Mouse (Mus musculus): ENCODE results near the gene Iqcc. TPM values are rescaled to one million over a fixed set of nuclear protein-coding genes. Genes with fewer than 3 reads are reported as not detected.

Iqcc gene
- polyA plus RNA-seq (2012; rRNA removed): 37.1 and 40.6 TPM in 2 replicates

DNA sequence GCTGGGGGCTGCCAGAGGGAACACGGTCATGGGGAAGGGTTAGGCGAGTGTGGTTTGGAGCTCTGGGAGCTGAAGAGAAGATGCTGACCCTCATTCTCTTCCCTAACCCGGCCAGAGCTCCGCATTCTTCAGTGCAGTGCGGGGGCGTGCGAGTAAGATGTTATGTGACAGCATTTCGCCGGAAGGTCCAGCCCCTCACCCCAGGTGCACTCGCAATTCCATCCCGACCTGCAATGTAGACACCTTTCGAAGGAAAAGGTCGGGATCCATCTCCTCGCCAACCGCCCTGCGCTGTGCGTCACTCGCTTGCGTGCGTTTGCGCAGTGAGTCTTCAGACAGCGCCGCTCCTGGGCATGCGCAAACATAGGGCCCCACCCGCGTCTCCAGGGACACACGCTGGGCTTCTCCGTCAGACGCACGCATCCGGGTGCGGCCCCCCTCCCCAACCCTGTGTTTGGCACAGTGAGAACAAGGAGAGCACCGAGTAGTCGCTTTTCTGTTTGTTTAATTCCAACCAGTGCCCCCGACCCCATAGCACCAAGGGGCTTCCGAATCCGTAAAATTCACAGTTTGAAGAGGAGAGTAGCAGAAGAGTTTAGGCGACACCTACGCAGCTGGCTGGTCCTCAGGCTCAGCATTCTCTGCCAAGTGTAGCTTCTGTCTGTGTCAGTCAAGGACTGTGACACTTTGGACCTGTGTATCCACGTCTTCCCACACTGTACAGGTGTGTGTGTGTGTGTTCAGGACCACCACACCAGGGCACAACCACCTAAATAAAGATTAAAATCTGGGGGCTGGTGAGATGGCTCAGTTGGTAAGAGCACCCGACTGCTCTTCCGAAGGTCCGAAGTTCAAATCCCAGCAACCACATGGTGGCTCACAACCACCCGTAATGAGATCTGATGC is at the start of gene Iqcc:
TSS of gene Iqcc (minus strand) at position 314 of the 906 bp plus-strand sequence.
- WGBS: 2% methylated on average over 44 of the region's 44 CpGs
- Histone ChIP-seq H3K4me1 (ENCODE audit: control insufficient read depth, insufficient read depth, low read length) (peaks cover 12% of the 10 kb centered on the region), H3K27ac (ENCODE audit: insufficient read depth, low read length) (peak within 1 kb of the TSS; percentile 90), H3K27me3 (ENCODE audit: control insufficient read depth, insufficient read depth, low read length) (no peaks in the 10 kb centered on the region), H3K4me3 (replicated peaks; ENCODE audit: insufficient read depth, low read depth, low read length) (peak within 1 kb of the TSS; percentile 62)
- TF ChIP-seq POLR2A (IDR thresholded peaks at IDR 0.05; ENCODE audit: borderline replicate concordance, insufficient read depth, low read length): peak; percentile 97
- no peak; the same call in 1 of the 2 replicates for TF ChIP-seq CTCF (IDR thresholded peaks at IDR 0.05; ENCODE audit: borderline replicate concordance, insufficient read depth, low read depth, low read length)
- DNase-seq: peak; percentile 96 to 97

DNA sequence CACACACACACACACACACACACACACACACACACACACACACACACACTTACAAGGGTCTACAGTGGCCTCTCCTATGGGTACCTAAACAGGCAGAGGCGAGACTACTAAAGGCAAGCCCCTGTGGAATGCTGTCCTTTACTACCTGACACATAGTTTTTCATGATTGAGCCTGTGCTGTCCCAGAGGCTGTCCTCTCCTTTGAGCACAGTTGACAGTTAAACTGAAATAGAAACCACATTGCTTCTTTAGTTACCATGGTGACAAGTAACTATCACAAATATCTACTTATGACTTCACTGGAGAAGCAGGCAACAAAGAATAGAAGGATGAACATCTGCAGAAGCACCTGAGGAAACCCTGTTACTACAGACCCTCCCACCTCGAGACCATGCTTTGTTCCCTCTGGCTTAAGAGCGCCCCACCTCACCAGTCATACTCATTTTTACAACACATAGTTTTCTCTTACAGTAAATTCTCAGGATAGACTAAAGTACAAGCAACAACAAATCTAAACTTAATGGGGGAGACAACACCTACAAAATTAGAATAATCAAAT is 43.4 kb upstream of the Iqcc start:
- TF ChIP-seq CTCF (IDR thresholded peaks at IDR 0.05; ENCODE audit: borderline replicate concordance, insufficient read depth, low read depth, low read length) (no peak), POLR2A (IDR thresholded peaks at IDR 0.05; ENCODE audit: borderline replicate concordance, insufficient read depth, low read length) (no peak)
- no peak overlapping the region for H3K27ac ChIP-seq (ENCODE audit: insufficient read depth, low read length)
- no peak for DNase-seq
- WGBS: 88% methylated on average over 3 of the region's 3 CpGs
- H3K27me3 ChIP-seq (ENCODE audit: control insufficient read depth, insufficient read depth, low read length): no peaks in the 10 kb centered on the region
- peaks cover 7% of the 10 kb centered on the region; the same call in 1 of the 2 replicates for H3K4me1 ChIP-seq (ENCODE audit: control insufficient read depth, insufficient read depth, low read length)
- H3K4me3 ChIP-seq (replicated peaks; ENCODE audit: insufficient read depth, low read depth, low read length): no peak overlapping the region

DNA sequence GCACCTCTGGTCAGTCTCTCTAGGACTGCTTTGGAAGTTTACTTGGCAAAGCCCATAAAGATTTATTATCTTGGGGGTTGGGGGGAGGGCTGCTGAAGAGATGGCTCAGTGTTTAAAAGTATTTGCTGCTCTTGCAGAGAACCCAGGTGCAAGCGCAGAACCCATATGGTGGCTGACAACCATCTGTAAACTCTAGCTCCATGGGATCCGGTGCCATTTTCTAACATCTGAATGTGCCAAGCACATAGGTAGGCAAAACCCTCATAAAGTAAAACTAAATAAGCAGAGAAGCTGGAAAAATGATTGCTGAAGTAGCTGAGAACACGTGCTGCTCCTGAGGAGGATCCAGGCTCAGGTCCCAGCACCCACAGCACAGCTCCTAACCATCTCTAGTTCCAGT is 42.7 kb upstream of the Iqcc start:
- Histone ChIP-seq H3K4me3 (replicated peaks; ENCODE audit: insufficient read depth, low read depth, low read length) (no peak overlapping the region), H3K27me3 (ENCODE audit: control insufficient read depth, insufficient read depth, low read length) (no peaks in the 10 kb centered on the region), H3K27ac (ENCODE audit: insufficient read depth, low read length) (no peak overlapping the region), H3K4me1 (ENCODE audit: control insufficient read depth, insufficient read depth, low read length) (peaks cover 7% of the 10 kb centered on the region; the same call in 1 of the 2 replicates)
- WGBS: 70% methylated on average over 3 of the region's 3 CpGs
- TF ChIP-seq POLR2A (IDR thresholded peaks at IDR 0.05; ENCODE audit: borderline replicate concordance, insufficient read depth, low read length) (no peak), CTCF (IDR thresholded peaks at IDR 0.05; ENCODE audit: borderline replicate concordance, insufficient read depth, low read depth, low read length) (no peak)
- no peak for DNase-seq

DNA sequence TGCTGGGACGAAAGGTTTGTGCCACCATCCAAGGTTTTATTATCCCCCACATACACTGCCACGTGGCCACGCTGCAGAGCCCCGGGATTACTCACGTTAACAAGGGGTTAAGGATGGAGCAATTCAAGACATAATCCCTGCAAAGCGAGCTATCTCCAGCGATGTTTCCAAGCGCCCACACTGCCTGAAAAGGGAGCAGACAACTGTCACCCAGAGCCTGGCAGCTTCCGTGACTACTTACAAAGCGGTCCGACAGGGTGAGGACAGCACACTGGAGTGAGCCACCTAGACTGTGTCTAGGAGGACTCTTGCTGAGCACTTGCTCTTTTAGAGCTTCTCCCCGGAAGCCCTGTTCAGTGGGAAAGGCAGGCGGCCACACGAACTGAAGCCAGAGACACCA is 35.9 kb upstream of the Iqcc start:
- Histone ChIP-seq H3K27me3 (ENCODE audit: control insufficient read depth, insufficient read depth, low read length) (no peaks in the 10 kb centered on the region), H3K27ac (ENCODE audit: insufficient read depth, low read length) (no peak overlapping the region), H3K4me3 (replicated peaks; ENCODE audit: insufficient read depth, low read depth, low read length) (no peak overlapping the region), H3K4me1 (ENCODE audit: control insufficient read depth, insufficient read depth, low read length) (0 out of 2 replicates have a peak, but pooled peaks cover 1% of the 10 kb centered on the region)
- TF ChIP-seq CTCF (IDR thresholded peaks at IDR 0.05; ENCODE audit: borderline replicate concordance, insufficient read depth, low read depth, low read length) (no peak), POLR2A (IDR thresholded peaks at IDR 0.05; ENCODE audit: borderline replicate concordance, insufficient read depth, low read length) (no peak)
- 89% methylated on average over 14 of the region's 14 CpGs for WGBS
- DNase-seq: no peak

DNA sequence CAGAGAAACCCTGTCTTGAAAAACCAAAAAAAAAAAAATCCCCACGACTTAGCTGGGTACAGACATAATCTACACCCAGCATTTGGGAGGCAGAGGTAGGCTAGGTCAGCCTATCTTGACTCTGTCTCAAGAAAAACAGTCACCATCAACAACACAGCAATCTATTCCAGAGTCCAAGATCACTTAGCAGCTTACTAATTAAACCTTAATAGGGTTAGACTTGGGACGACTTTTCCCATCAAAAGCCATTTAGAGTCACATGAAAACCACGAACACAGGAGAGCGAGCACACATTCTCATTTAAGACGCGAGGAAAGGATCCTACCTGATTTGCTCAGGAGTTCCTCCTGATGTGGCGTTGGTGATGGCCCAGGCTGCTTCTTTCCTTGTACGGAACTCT is 31.5 kb upstream of the Iqcc start:
- WGBS: 93% methylated on average over 8 of the region's 8 CpGs
- Histone ChIP-seq H3K4me3 (replicated peaks; ENCODE audit: insufficient read depth, low read depth, low read length) (no peak overlapping the region), H3K27ac (ENCODE audit: insufficient read depth, low read length) (no peak overlapping the region), H3K4me1 (ENCODE audit: control insufficient read depth, insufficient read depth, low read length) (no peaks in the 10 kb centered on the region), H3K27me3 (ENCODE audit: control insufficient read depth, insufficient read depth, low read length) (no peaks in the 10 kb centered on the region)
- TF ChIP-seq CTCF (IDR thresholded peaks at IDR 0.05; ENCODE audit: borderline replicate concordance, insufficient read depth, low read depth, low read length) (no peak), POLR2A (IDR thresholded peaks at IDR 0.05; ENCODE audit: borderline replicate concordance, insufficient read depth, low read length) (no peak)
- no peak for DNase-seq

DNA sequence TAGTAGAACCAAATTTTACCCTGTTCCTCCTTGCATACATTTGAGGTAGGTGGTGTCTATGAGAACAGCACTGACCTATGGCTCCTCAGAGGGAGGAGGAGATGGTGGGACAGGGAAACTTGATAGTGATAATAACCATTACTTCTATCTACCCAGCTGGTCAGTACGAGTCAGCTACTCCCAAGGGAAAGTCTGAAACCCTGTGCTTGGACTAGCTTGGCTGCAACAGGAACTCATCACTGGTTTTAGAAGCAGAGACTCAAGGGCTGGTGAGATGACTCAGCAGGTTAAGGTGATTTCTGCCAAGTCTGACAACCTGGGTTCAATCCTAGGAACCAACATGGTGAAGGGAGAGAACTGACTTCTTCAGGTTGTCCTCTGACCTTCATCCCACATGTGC is 29.8 kb upstream of the Iqcc start:
- TF ChIP-seq POLR2A (IDR thresholded peaks at IDR 0.05; ENCODE audit: borderline replicate concordance, insufficient read depth, low read length) (no peak), CTCF (IDR thresholded peaks at IDR 0.05; ENCODE audit: borderline replicate concordance, insufficient read depth, low read depth, low read length) (no peak)
- no peaks in the 10 kb centered on the region for H3K4me1 ChIP-seq (ENCODE audit: control insufficient read depth, insufficient read depth, low read length)
- no peak overlapping the region for H3K27ac ChIP-seq (ENCODE audit: insufficient read depth, low read length)
- DNase-seq: no peak
- WGBS: 43% methylated on average over 1 of the region's 1 CpGs
- no peaks in the 10 kb centered on the region for H3K27me3 ChIP-seq (ENCODE audit: control insufficient read depth, insufficient read depth, low read length)
- no peak overlapping the region for H3K4me3 ChIP-seq (replicated peaks; ENCODE audit: insufficient read depth, low read depth, low read length)

DNA sequence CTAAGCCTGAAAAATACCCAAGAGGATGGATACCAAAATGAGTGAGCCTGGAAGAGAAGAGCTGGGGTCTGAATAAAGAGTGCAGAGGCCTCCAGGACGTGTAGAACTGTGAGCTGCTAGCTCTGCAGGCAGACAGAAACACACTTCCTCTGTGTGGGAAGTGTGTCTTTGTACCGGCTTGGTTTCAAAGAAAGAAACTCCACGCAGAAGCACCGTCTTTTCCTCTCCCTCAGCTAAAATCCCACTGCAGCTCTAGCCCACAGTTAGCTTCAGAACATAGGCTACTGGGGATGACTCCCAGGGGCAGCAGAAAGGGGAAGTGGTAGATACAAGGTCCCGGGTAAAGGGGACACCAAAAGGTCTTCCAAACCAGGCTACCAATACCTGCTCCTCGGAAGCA is 26.3 kb upstream of the Iqcc start:
- Histone ChIP-seq H3K27me3 (ENCODE audit: control insufficient read depth, insufficient read depth, low read length) (no peaks in the 10 kb centered on the region), H3K4me3 (replicated peaks; ENCODE audit: insufficient read depth, low read depth, low read length) (no peak overlapping the region), H3K4me1 (ENCODE audit: control insufficient read depth, insufficient read depth, low read length) (no peaks in the 10 kb centered on the region), H3K27ac (ENCODE audit: insufficient read depth, low read length) (no peak overlapping the region)
- no peak for DNase-seq
- WGBS: 94% methylated on average over 6 of the region's 6 CpGs
- TF ChIP-seq CTCF (IDR thresholded peaks at IDR 0.05; ENCODE audit: borderline replicate concordance, insufficient read depth, low read depth, low read length) (no peak), POLR2A (IDR thresholded peaks at IDR 0.05; ENCODE audit: borderline replicate concordance, insufficient read depth, low read length) (no peak)

All from cerebellum, adult 2 months (tissue).